Mouse (Mus musculus) heart, adult 11 months (tissue): ENCODE data around the gene Lama2.

Experiments used
- DNase-seq: peaks from one replicate; pipeline ENCODE4 v3.0.0; 2022

Lama2 gene

DNA sequence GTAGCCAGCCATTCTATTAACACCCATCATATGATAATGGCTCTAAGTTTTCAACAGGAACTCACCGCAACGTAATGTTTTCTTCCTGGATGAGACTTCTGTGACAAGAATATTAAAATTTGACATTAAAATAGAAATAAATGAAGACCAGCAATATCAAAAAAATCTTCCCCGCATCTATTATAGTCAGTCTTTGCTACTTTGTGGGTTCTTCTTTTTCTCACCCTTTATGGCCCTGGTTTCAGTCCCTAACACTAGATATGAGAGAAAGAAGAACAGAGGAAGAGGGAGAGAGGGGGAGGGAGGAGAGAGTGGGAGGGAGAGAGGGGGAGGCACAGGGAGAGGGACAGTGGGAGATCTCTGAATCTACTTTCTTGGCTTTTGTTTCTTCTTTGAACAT is at the start of gene Lama2:
Gene Lama2, minus strand, starts transcription at position 101 of the 400 bp plus-strand sequence.
- DNase-seq, result no peak

DNA sequence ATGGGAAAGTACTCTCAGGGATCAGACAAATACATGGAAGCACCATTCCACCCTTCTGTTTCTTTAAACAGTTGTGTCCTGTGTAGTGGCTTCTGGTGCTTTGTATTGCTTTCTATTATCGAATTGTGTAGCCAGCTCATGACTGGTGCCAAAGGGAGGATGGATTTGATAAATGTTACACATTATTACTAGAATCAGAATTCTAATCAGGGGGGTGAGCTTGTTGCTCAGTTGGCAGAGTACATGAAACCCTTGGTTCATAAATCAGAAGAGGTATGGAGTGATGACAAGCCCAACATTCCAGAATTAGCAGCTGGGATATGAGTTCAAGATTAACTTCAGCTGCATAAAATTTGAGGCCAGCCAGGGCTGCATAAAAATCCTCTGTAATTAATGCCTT is 44.8 kb upstream of the Lama2 start:
- DNase-seq, result no peak

GRCm38 (mm10) chr10:27663396-27663795 is 43.8 kb upstream of the Lama2 start:
- no peak for DNase-seq

GRCm38 (mm10) chr10:27654164-27654563 is 34.6 kb upstream of the Lama2 start:
- no peak for DNase-seq

- peak; percentile 86 for DNase-seq
Measured at GRCm38 (mm10) chr10:27652694-27653335, 33.3 kb upstream of the Lama2 start.

DNA sequence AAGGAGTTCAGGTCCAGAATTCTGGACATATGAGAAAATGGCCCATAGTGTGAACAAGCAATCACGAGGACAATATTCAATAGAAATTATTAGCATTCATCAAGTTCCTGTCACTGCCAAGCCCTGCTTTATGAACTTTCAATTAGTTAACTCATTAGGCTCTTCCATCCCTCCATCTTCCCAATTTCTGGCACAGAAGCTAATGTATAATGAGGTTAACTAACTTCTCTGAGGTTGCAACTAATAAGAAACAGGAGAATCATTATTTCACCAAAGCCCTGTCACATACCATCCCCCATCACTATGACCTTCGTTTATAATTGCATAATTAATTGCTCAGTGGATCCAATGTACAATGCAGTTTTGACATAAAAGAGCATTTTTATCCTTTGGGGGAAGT is 16.2 kb upstream of the Lama2 start:
- DNase-seq, result no peak

DNA sequence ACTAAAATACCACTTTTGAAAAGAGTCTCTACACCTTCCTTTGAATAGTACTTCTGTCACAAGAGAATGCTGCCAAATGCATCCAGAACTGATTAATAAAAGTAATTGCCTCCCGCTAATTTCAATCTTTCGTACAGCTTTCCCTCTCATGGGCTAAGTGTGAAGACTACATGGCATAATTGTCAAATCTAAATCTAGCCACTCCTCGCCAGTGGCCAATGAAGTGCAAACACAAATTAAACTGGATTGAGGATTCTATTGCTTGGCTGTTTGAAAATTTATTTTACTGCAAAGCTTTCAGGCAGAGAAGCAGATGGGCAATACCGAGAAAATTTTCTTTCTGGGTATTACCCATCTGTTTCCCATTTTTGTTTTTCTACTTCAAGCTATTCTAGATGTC is 11.4 kb upstream of the Lama2 start:
- no peak for DNase-seq

- DNase-seq, result peak; percentile 93
Measured at GRCm38 (mm10) chr10:27621697-27622449, 2.3 kb upstream of the Lama2 start.

- DNase-seq, result no peak
Measured at GRCm38 (mm10) chr10:27617522-27618020, 2.0 kb downstream of the Lama2 start.

- DNase-seq, result peak; percentile 98
Measured at GRCm38 (mm10) chr10:27616641-27617415, 2.7 kb downstream of the Lama2 start.

- DNase-seq, result no peak
Measured at GRCm38 (mm10) chr10:27595675-27596074, 23.9 kb downstream of the Lama2 start.

DNA sequence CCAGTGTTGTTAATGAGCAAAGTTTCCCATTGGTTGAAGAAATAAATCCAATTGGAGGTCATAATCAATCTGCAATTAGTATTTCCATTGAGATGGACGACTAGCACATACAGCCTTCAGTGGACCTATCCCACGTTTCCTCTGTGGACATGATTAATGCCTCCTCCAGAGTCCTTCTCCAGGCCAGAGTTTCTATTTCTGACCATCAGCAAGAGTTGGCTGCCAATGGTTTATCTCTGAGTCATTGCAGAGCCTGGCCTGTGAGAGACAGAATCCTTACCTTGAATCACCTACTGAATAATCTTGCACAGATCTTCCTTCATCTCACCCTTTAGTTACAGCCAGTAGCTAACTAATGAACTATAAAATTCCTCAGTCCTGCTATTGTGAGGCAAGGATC is 86.3 kb downstream of the Lama2 start:
- DNase-seq, result peak; percentile 90

GRCm38 (mm10) chr10:27508847-27509459 is 110.6 kb downstream of the Lama2 start:
- no peak for DNase-seq

GRCm38 (mm10) chr10:27500863-27501262 is 118.7 kb downstream of the Lama2 start:
- no peak for DNase-seq

- peak; percentile 88 for DNase-seq
Measured at GRCm38 (mm10) chr10:27488452-27488851, 131.1 kb downstream of the Lama2 start.

GRCm38 (mm10) chr10:27484041-27484440 is 135.5 kb downstream of the Lama2 start:
- no peak for DNase-seq

- no peak for DNase-seq
Measured at GRCm38 (mm10) chr10:27475540-27475939, 144.0 kb downstream of the Lama2 start.

DNA sequence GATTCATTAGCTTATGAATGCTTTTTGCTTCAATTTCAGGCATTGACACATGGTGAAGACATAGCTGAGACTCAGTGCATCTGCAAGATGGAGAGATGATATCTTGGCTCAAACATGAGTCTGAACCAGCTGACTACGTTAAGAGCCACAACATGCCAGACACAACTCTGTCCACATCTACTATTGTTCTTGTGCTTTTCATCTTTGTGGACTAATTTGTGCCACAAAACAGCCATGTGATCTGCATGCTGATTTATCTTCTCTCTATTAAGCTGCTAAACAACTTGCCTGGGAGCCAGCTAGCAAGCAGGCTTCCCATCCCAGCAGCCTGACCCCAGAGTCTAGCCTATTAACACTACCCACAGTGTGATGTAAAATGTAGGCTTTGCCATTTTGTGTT is 151.3 kb downstream of the Lama2 start:
- DNase-seq, result no peak

DNA sequence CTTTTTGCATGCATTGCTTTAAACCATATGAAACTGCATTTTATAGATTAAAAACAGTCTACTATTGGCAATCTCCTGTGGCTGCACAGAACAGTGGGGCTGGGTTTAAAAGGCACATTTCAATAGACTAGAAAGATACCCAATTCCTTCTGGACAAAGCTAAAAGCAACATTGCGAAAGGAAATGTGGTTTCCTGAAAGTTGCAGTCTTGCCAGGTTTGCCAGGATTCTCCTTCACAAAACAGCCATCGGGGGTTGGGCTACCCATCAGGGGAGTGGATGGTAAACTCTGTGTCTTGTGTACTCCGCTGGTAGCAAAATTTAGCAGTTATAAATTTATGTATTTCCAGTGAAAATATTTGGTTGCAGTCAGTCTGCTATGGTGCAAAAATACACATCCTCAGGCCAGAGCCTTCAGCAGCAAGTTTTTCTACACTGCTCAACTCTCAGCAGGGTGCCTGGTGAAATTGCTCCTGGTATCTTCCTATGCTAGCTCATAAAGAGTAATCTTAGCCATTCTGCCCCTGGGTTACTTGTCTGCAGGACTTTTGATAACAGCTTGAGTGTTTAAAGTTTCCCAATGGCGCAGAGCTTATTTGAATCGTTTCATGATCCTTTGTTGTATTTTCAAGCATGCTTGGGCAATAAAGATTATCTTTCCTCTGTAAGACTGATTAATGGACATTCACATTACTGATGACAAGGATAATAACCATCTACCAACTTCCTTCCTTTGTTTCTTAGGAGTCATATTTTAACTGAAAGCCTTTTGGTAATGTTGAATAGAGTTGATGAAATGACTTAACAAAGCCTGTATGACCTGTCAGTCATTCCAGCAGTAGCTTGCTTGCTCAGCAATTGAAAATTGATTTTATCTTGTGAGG is 205.7 kb downstream of the Lama2 start:
- no peak for DNase-seq

- no peak for DNase-seq
Measured at GRCm38 (mm10) chr10:27390753-27391152, 228.8 kb downstream of the Lama2 start.

- DNase-seq, result peak; percentile 98
Measured at GRCm38 (mm10) chr10:27387531-27387930, 232.0 kb downstream of the Lama2 start.

DNA sequence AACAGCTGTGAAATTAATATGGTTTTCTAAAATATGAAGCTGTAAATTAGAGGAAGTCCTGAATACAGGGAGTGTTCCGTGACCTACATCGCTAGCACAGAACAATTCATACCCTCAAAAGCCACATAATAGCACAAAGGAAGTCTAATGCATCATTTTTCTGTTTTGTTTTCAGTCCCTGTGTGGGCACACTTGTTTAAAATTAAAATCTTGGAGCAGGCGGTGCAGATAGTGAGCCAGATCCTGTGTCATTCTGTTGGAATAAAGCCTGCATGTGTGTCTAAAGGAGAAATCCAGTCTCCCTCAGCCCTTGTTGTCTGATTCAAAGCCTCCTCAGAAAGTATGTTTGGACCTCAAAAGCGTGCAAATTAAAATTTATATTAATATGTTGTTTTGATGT is 234.9 kb downstream of the Lama2 start:
- DNase-seq, result peak; percentile 91
